Mouse (Mus musculus) olfactory bulb, adult 2 months (tissue): ENCODE measurements around the gene Tnfaip1. TPM values are rescaled to one million over a fixed set of nuclear protein-coding genes. Genes with fewer than 3 reads are reported as not detected.
"Not testable (repeated sequence)": the region's sequence is repeated elsewhere in the genome, so short reads cannot be mapped to it uniquely, and the experiment has no call there.

ENCODE experiments used
- H3K27ac ChIP-seq: fragments of 200-500 bp; 2 replicates; pipeline ENCODE4 v1.5.1; 2012; ENCODE audit warnings: low read depth, low read length; ENCODE audit not compliant: insufficient read depth
- H3K4me1 ChIP-seq: fragments of 200-500 bp; 2 replicates; pipeline ENCODE4 v1.6.1; 2012; ENCODE audit warnings: low read length; ENCODE audit not compliant: control insufficient read depth, insufficient read depth
- H3K4me3 ChIP-seq: fragments of 200-500 bp; 2 replicates; pipeline ENCODE4 v1.5.1; 2012; ENCODE audit warnings: mild to moderate bottlenecking, low read depth, low read length, moderate library complexity; ENCODE audit not compliant: insufficient read depth
- CTCF ChIP-seq: fragments of 200-500 bp; IDR thresholded peaks from 2 replicates; pipeline ENCODE4 v1.5.1; 2012; ENCODE audit warnings: low read depth, mild to moderate bottlenecking, low read length, moderate library complexity; ENCODE audit not compliant: insufficient read depth
- POLR2A ChIP-seq: fragments of 200-500 bp; IDR thresholded peaks from 2 replicates; pipeline ENCODE4 v1.6.1; 2012; ENCODE audit warnings: mild to moderate bottlenecking, low read depth, low read length, moderate library complexity; ENCODE audit not compliant: insufficient read depth
- WGBS: fragments of 180-500 bp; shearing (Covaris S2); methylation state at CpG from one replicate; pipeline ENCODE4 v1.1.7; 2018; 5-methylcytosine and 5-hydroxymethylcytosine counted together
- polyA plus RNA-seq: library from polyadenylated mRNA; stranded (reverse); fragments of >200 nt; gene quantifications from 2 replicates; pipeline ENCODE4 v1.2.4, GENCODE M21; 2012; ENCODE audit warnings: low replicate concordance; ENCODE audit not compliant: missing spikeins, insufficient read depth, insufficient read length

Tnfaip1 gene
- polyA plus RNA-seq = not detected in 2 replicates

GRCm38 (mm10) chr11:78536080-78536689 lies at the start of gene Tnfaip1, which contains the start of gene Ift20:
Gene Tnfaip1, minus strand, starts transcription at chr11:78536332.
Gene Ift20, plus strand, starts transcription at chr11:78536361.
- WGBS = under 1% methylated on average over 52 of the region's 52 CpGs
- TF ChIP-seq CTCF = no peak
- peak; percentile 72 for TF ChIP-seq POLR2A
- Histone ChIP-seq H3K4me1 (peaks cover 10% of the 10 kb centered on the region), H3K4me3 (peak within 1 kb of the TSS; percentile 96), H3K27ac (peak within 1 kb of the TSS; percentile 63)

DNA sequence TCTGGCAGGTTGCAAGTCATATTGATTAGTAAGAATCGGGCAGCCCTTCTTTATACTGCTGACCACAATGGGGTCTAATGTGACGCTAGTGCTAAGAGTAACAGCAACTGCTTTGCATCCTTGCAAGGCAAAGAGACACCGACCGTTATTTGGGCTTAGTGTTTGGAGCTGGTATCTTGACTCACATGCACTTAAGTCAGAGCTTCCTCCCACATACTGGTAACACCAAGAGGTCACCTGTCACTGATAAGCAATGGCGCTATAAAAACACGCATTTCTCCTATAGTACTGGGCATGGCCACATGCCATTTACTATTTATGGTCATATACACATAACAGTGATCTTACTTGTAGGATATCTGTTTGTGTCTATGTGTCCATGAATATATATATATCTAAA lies 46.7 kb upstream of the Tnfaip1 start:
- H3K4me3 ChIP-seq = no peak overlapping the region
- WGBS = 63% methylated on average over 6 of the region's 6 CpGs

GRCm38 (mm10) chr11:78574975-78575374 lies 38.8 kb upstream of the Tnfaip1 start:
- 82% methylated on average over 2 of the region's 2 CpGs for WGBS
- Histone ChIP-seq H3K4me3 (no peak overlapping the region), H3K27ac (no peak overlapping the region), H3K4me1 (no peaks in the 10 kb centered on the region)
- TF ChIP-seq POLR2A (no peak), CTCF (no peak)

More for the DNA sequence above, 46.7 kb upstream of the Tnfaip1 start:
- Histone ChIP-seq H3K4me1 (no peaks in the 10 kb centered on the region), H3K27ac (no peak overlapping the region)
- TF ChIP-seq CTCF (no peak), POLR2A (no peak)

GRCm38 (mm10) chr11:78574536-78574935 lies 38.4 kb upstream of the Tnfaip1 start:
- H3K4me1 ChIP-seq = no peaks in the 10 kb centered on the region
- TF ChIP-seq POLR2A (no peak), CTCF (no peak)
- no peak overlapping the region for H3K4me3 ChIP-seq
- 87% methylated on average over 3 of the region's 3 CpGs for whole genome bisulfite sequencing
- no peak overlapping the region for H3K27ac ChIP-seq

DNA sequence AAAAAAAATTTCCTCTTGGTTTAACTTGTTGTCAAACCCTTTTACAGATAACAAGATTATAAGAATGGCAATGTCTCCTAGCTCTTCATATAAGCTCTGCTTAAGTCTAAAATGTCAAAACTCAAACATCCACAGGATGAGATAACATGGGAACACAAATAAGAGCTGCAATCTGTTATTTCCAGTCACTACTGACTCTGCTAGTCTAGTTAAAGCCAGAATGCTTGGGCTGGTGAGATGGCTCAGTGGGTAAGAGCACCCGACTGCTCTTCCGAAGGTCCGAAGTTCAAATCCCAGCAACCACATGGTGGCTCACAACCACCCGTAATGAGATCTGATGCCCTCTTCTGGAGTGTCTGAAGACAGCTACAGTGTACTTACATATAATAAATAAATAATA lies 37.9 kb upstream of the Tnfaip1 start:
- 93% methylated on average over 4 of the region's 4 CpGs for WGBS

DNA sequence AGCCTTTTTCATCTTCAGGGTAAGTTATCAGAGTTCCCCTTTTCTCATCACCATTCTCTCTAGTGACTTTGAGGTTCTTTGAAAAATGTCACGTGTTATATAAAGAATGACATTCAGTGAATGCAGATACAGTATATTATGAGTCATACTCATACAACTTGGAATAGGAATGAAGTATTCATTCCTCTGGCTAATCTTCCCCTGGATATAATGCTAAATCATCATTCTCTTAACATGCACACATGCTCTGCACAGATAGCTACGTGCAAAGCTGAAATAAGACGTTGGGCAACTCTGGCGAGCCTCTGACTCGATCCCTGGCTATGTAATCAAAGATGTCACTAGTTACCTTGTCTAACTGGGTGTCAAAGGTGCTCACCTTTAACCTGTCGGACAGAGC lies 35.7 kb upstream of the Tnfaip1 start:
- H3K4me1 ChIP-seq = peaks cover 5% of the 10 kb centered on the region; the same call in 1 of the 2 replicates
- WGBS = 82% methylated on average over 6 of the region's 6 CpGs
- no peak overlapping the region for H3K27ac ChIP-seq
- no peak overlapping the region for H3K4me3 ChIP-seq
- TF ChIP-seq POLR2A = no peak
- no peak for TF ChIP-seq CTCF

More for the DNA sequence above, 37.9 kb upstream of the Tnfaip1 start:
- H3K4me1 ChIP-seq, H3K4me3 ChIP-seq, H3K27ac ChIP-seq: not testable (repeated sequence)

DNA sequence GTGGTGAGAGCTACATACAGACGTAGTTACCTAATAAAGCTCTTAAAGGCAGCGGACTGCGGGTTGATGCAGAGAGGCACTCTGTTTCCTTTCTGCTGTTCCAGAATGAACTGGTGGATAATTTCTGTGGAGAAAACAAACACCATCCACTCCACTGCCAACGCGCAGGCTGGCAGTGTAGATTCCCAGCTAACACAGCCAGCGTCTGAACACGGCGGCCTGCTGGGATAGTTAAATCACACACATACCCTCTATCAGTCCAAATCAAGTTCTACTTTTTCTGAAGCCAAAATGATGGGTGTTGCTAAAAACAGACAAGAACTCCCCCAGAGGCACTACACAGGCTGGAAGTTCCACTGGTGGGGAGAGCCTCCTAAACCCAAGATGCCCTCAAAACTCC lies 35.3 kb upstream of the Tnfaip1 start:
- H3K27ac ChIP-seq = no peak overlapping the region
- TF ChIP-seq CTCF = no peak
- no peak for TF ChIP-seq POLR2A
- no peak overlapping the region for H3K4me3 ChIP-seq
- peaks cover 5% of the 10 kb centered on the region; the same call in 1 of the 2 replicates for H3K4me1 ChIP-seq
- WGBS = 65% methylated on average over 8 of the region's 8 CpGs

GRCm38 (mm10) chr11:78569806-78570205 lies 33.7 kb upstream of the Tnfaip1 start:
- peaks cover 5% of the 10 kb centered on the region; the same call in 1 of the 2 replicates for H3K4me1 ChIP-seq
- H3K27ac ChIP-seq = no peak overlapping the region
- 79% methylated on average over 3 of the region's 3 CpGs for WGBS
- TF ChIP-seq CTCF (no peak), POLR2A (no peak)
- H3K4me3 ChIP-seq = no peak overlapping the region

DNA sequence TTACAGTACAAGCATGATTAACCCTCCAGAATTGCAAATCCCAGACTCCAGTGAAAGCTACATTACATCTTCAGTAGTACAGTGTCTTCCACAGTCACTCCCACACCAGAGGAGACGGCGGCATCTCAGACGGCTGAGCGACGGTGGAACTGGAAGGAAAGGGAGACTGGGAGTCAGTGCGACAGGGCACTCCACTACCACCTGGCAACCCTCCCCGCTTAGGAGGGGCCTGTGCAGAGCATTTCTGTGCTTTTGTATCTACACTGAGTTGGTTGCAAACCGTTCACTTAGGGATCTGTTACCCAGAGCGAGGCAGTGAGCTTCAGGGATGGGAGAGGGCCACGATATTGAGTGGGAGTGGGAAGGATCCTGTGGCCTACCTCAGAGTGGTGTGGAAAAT lies 32.7 kb upstream of the Tnfaip1 start:
- no peak for TF ChIP-seq POLR2A
- TF ChIP-seq CTCF = no peak
- Histone ChIP-seq H3K27ac (no peak overlapping the region), H3K4me3 (no peak overlapping the region), H3K4me1 (peaks cover 5% of the 10 kb centered on the region; the same call in 1 of the 2 replicates)
- 54% methylated on average over 10 of the region's 10 CpGs for WGBS

DNA sequence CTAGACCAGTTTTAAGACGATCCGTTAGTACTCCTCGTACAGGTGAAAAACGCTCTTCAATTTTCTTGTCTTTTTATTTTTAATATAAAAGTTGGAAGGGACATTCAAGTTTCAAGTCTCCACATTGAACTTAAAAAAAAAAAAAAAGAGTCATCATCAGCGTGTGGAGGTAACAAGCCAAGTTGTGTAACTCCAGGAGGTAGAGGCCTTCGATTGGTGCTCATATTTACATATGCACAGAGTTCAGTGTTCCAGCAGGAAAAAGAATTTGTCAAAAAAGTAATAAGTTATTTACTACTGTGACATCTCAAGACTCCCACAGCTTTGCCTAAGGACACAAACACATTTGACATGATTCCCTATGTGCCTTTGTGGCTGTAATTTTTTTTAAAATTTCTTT lies 31.5 kb upstream of the Tnfaip1 start:
- Histone ChIP-seq H3K27ac (no peak overlapping the region), H3K4me1 (peaks cover 5% of the 10 kb centered on the region; the same call in 1 of the 2 replicates), H3K4me3 (no peak overlapping the region)
- 91% methylated on average over 6 of the region's 6 CpGs for WGBS
- TF ChIP-seq CTCF (no peak), POLR2A (no peak)
